Mouse (Mus musculus) 3134 (cell line): Measurements from ENCODE around the gene Scpep1.
A peak's percentile ranks its signal among the peaks of the same experiment; 100 is the strongest.
"Not testable (repeated sequence)": the region's sequence is repeated elsewhere in the genome, so short reads cannot be mapped to it uniquely, and the experiment has no call there.

Experiments used
- DNase-seq: peaks from one replicate; pipeline ENCODE4 v3.0.0-alpha.2; 2011; ENCODE audit warnings: low spot score; ENCODE audit not compliant: insufficient read length; ENCODE audit errors: extremely low read depth

Gene Scpep1

GRCm38 (mm10) chr11:88931692-88932530, 23.4 kb downstream of the Scpep1 start:
- no peak for DNase-seq

GRCm38 (mm10) chr11:88926566-88926965, 28.7 kb downstream of the Scpep1 start:
- DNase-seq: no peak

- peak; percentile 26 for DNase-seq
These were observed 45.8 kb downstream of the Scpep1 start for GRCm38 (mm10) chr11:88909388-88910036.

GRCm38 (mm10) chr11:88908557-88909211, 46.6 kb downstream of the Scpep1 start:
- peak; percentile 28 for DNase-seq

GRCm38 (mm10) chr11:88907886-88908285, 47.4 kb downstream of the Scpep1 start:
- no peak for DNase-seq

- DNase-seq: no peak
These were observed 49.6 kb downstream of the Scpep1 start for GRCm38 (mm10) chr11:88905621-88906020.

- DNase-seq: no peak
These were observed 51.2 kb downstream of the Scpep1 start for GRCm38 (mm10) chr11:88904080-88904479.

DNA sequence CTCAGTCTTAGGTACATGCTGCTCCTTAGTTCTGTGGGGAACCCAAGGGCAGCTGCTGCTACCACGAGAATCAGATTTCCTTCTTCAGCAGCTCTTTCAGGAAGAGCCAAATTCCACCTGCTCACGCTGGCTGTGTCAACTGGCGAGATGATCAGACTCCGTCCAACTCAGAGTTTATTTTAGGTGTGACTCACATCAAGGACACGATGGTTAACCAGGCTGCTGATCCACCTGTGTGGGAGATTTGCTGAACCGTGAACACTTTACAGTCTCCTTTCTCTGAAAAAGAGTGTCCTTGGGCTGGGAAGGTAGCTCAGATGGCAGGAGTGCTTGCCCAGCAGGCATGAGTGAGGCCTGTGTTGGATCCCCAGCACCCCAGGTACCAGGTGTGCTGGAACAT, 52.5 kb downstream of the Scpep1 start:
- no peak for DNase-seq

- DNase-seq: no peak
These were observed 53.9 kb downstream of the Scpep1 start for GRCm38 (mm10) chr11:88901341-88901802.

- no peak for DNase-seq
These were observed 55.7 kb downstream of the Scpep1 start for GRCm38 (mm10) chr11:88899561-88899960.

DNA sequence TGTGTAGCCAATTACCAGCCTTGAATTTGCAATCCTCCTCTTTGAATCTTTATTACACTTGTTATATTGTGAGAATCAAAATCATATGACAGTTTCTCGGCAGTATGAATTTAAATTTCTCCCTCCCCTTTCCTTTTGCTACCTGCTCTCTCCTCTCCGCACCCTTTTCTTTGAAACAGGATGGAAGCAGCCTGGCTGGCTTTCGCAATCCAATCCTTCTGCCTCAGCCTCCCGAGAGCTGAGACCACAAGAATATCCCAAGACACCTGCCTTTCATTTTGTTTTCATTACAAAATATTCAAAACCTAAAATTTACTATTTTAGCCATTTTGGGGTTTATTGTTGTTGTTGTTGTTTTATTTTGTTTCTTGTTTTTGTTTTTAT, 56.9 kb downstream of the Scpep1 start:
- DNase-seq: no peak

DNA sequence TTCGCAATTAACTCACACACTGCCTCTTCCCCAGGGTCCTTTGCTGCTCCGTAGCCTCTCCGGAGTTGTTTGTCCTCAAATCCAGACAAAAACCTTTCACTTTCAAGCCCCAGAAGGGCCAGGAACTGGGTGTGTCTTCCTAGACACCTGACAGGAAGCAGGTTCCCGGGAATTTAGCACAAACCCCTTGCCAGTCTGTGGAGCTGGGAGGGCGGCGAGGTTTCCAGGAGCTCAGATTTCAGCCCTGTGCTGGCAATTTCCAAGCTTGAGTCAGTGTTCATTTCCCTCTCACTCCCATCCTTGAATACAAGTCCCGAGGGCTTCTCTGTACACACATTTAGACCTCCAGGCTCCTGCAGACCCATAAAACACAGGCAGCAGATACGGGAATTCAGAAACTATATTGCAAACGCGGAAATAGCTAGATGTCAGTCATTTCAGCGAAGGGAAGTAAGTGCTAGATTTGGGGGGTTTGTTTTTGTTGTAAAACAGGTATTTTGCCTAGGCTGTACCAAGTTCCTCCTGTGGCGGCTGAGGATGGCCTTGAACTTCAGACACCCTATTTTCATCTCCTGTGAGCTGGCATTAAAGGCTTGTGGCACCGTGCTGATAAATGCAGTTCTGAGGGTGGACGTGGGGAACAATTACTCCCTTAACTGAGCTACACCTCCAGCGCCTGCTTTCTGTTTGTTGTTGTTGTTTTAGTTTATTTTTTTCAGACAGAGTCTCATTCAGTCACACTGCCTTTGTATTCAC, 57.5 kb downstream of the Scpep1 start:
- no peak for DNase-seq

GRCm38 (mm10) chr11:88895800-88896232, 59.4 kb downstream of the Scpep1 start:
- DNase-seq: not testable (repeated sequence)

- DNase-seq: not testable (repeated sequence)
These were observed 60.0 kb downstream of the Scpep1 start for GRCm38 (mm10) chr11:88895235-88895634.

DNA sequence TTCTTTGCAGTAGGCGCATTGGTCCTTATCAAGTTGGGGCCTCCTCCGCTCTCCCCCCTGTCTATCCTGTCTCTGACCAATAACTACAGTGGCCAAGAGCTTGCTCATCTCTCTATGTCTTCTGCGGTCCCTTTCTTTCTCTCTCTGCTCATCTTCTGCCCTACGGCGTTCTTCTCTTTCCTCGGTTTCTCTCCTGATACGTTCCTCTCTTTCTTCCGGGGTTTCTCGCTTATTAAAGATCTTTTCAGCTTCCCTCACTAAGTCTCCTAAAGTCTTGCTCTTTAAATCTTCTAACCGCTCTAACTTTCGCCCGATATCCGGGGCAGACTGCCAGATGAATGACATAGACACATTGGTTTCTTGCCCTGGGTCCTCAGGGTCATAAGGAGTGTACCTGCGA, 61.0 kb downstream of the Scpep1 start:
- DNase-seq: not testable (repeated sequence)

DNA sequence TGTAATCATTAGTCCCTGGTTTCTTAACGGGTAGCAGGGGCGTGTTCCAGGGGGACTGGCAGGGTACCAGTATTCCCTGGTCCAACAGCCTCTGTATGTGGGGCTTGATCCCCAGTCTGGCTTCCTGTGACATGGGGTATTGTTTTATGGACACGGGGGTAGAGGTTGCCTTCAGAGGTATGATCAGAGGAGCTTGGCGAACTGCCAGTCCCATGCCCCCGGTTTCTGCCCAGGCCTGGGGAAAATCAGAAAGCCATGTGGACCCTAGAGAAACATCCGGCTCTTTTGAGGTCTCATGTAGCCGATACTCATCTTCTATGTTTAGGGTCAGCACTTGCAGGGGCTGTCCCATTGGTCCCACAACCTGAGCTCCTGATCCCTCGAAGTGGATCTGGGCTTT, 61.8 kb downstream of the Scpep1 start:
- not testable (repeated sequence) for DNase-seq

- not testable (repeated sequence) for DNase-seq
These were observed 62.5 kb downstream of the Scpep1 start for GRCm38 (mm10) chr11:88892789-88893188.

DNA sequence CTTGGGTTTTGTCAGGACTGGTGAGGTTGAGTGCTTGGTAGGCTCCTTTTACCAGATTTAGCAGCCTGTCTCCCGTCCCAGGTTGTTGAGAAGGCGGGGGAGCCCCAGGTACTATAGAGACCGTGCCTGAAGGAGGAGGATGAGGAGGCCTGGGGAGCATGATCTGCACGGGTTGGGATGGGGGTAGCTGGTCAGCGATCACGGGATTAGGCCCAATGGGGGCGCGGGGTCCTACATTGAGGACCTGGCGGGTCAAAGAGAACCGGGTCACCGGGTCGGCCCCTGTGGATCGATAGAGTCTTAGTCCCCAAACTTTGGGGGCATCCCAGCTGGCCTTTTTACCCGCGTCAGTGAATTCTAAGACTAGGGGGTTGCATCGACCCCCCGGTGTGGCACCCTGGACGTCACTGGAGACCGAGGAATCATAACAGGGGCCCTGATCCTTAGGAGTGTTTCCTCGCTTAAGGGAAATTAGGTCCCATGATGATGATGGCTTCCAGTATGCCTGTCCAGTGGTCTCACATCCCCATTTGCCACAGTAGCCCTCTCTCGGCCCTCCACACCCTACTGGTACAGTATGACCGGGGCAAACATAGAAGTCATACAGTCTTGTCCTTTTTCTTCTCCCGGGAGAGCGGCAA, 63.2 kb downstream of the Scpep1 start:
- not testable (repeated sequence) for DNase-seq

GRCm38 (mm10) chr11:88891446-88891845, 63.8 kb downstream of the Scpep1 start:
- DNase-seq: not testable (repeated sequence)

GRCm38 (mm10) chr11:88890904-88891303, 64.4 kb downstream of the Scpep1 start:
- not testable (repeated sequence) for DNase-seq
